Mouse (Mus musculus) lung, adult 2 months (tissue): ENCODE measurements around the gene Ccdc191.

Experiments used
- CTCF ChIP-seq: fragments of 200-500 bp; IDR thresholded peaks from 2 replicates; pipeline ENCODE4 v1.5.1; 2011; ENCODE audit warnings: mild to moderate bottlenecking, low read length, control low read depth; ENCODE audit not compliant: insufficient read depth
- POLR2A ChIP-seq: fragments of 200-500 bp; IDR thresholded peaks from 2 replicates; pipeline ENCODE4 v1.6.1; 2011; ENCODE audit warnings: low read depth, mild to moderate bottlenecking, control low read depth, low read length, borderline replicate concordance; ENCODE audit errors: extremely low read depth

GRCm38 (mm10) chr16:43934856-43935255 is 45.3 kb downstream of the Ccdc191 start:
- TF ChIP-seq CTCF: no peak
- no peak for TF ChIP-seq POLR2A
